Mouse (Mus musculus) heart, embryonic 10.5 days (tissue): Measurements from ENCODE around the gene Il2ra. TPM values are rescaled to one million over a fixed set of nuclear protein-coding genes. Genes with fewer than 3 reads are reported as not detected.

Experiments
- DNase-seq: peaks from one replicate; pipeline ENCODE4 v3.0.0-alpha.2; 2017; ENCODE audit warnings: low spot score
- H3K27ac ChIP-seq: fragments of 300-500 bp; sonication (generic); 2 replicates; pipeline ENCODE4 v1.5.1; 2016; ENCODE audit warnings: mild to moderate bottlenecking
- H3K27me3 ChIP-seq: fragments of 300-500 bp; sonication (generic); 2 replicates; pipeline ENCODE4 v1.6.1; 2016; ENCODE audit warnings: mild to moderate bottlenecking; ENCODE audit not compliant: poor library complexity, insufficient read depth, severe bottlenecking
- H3K36me3 ChIP-seq: fragments of 300-500 bp; sonication (generic); 2 replicates; pipeline ENCODE4 v1.6.1; 2016; ENCODE audit warnings: mild to moderate bottlenecking, moderate library complexity
- H3K4me1 ChIP-seq: fragments of 300-500 bp; sonication (generic); 2 replicates; pipeline ENCODE4 v1.6.1; 2016; ENCODE audit warnings: mild to moderate bottlenecking
- H3K4me3 ChIP-seq: fragments of 300-500 bp; sonication (generic); 2 replicates; pipeline ENCODE4 v1.5.1; 2016; ENCODE audit warnings: mild to moderate bottlenecking, moderate library complexity
- H3K9me3 ChIP-seq: fragments of 300-500 bp; sonication (generic); 2 replicates; pipeline ENCODE4 v1.6.1; 2016; ENCODE audit warnings: mild to moderate bottlenecking, moderate library complexity
- WGBS: fragments of 180-500 bp; shearing (Covaris S2); methylation state at CpG from one replicate; pipeline ENCODE4 v1.1.7; 2016; 5-methylcytosine and 5-hydroxymethylcytosine counted together
- polyA plus RNA-seq: library from polyadenylated mRNA; unstranded; fragments of >200 nt; fragmentation: Nextera tagmentation; extraction: Ambion mirVana; gene quantifications from 2 replicates; pipeline ENCODE4 v1.2.1, GENCODE M21; 2016

Il2ra gene
- polyA plus RNA-seq, 1 experiment from 2014 or later: not detected

DNA sequence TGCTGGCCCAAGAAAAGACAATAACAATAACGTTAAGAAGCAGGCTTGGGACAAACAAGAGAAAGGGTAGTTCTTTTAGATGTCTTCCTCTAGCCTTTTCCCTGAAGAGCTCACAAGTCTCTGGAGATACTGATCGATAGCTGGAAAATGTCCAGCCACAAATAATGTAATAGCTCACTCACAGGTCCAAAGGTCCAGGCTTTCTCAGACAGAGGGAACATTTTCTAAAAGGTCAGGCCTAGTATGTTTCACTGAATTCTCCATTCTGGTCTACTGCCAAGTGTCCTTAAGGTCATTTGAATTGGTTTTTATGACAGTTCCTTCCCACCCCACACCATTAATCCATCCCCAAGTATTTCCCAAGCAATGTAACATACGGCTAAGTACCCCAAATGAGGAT is 70.4 kb downstream of the Il2ra start:
- H3K4me1 ChIP-seq: no peaks in the 10 kb centered on the region
- no peak overlapping the region for H3K27ac ChIP-seq
- 0 out of 2 replicates have a peak, but pooled peaks cover 3% of the 10 kb centered on the region for H3K27me3 ChIP-seq
- no peaks in the 10 kb centered on the region for H3K36me3 ChIP-seq
- 69% methylated on average over 3 of the region's 3 CpGs for WGBS
- DNase-seq: no peak
- no peaks in the 10 kb centered on the region for H3K9me3 ChIP-seq
- no peak overlapping the region for H3K4me3 ChIP-seq

DNA sequence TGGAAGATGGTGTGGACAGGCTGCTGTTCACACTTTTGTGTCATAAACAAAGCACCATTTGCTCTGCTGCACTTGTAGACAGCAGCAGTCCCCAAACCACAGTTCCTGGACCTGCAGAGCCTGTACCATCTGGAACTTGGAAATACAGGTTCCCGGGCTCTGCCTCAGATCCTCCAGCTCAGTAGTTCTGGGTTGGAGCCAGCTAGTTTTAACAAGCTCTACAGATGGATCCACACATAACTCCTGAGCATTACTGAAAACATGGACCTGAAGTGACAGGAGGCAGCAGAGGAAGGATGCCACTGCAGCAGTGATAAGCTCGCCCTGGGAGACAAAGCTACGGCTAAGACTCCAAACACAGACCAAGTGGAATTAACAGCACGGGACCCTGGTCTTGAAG is 71.9 kb downstream of the Il2ra start:
- H3K4me3 ChIP-seq: no peak overlapping the region
- no peak overlapping the region for H3K27ac ChIP-seq
- H3K36me3 ChIP-seq: no peaks in the 10 kb centered on the region
- no peaks in the 10 kb centered on the region for H3K4me1 ChIP-seq
- 58% methylated on average over 4 of the region's 4 CpGs for WGBS
- H3K9me3 ChIP-seq: no peaks in the 10 kb centered on the region
- no peaks in the 10 kb centered on the region for H3K27me3 ChIP-seq
- no peak for DNase-seq

DNA sequence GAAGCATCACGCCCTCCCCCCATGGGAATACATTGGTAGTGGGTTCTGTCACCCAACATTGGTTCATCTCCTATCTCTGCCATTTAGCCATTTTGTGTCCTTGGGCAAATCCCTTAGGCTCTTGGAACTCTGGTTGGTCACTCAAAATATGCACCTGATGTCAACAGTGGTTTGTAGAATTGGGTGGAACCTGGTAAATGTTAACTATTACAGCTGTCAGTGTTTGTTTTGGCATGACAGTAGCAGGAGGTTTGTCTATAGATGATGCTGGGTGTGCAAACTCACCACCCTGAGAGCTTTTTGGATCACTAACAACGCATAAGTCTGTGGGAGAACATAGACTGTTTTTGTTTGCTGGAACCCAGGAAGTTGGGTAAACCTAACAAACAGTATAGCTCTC is 76.0 kb downstream of the Il2ra start:
- no peaks in the 10 kb centered on the region for H3K27me3 ChIP-seq
- no peak overlapping the region for H3K27ac ChIP-seq
- DNase-seq: no peak
- no peaks in the 10 kb centered on the region for H3K4me1 ChIP-seq
- no peaks in the 10 kb centered on the region for H3K9me3 ChIP-seq
- 85% methylated on average over 2 of the region's 2 CpGs for WGBS
- no peaks in the 10 kb centered on the region for H3K36me3 ChIP-seq
- no peak overlapping the region for H3K4me3 ChIP-seq

DNA sequence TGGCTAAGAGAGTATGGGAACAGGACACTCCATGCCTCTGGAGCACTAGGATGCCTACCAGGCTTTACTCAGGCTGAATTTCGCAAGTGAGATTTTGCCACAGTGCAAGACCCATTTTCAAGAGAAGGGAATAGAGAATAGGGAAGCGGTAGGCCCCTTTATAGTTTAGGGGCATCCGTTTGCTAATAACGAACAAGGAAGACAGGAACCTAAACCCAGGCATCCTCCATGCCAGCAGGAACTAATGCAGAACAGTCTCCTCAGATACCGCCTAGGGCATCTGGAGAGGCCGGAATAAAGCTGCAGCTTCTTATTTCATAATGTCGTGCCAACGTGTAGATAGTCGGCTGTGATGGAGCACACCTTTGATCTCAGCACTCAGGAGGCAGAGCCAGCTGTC is 80.0 kb downstream of the Il2ra start:
- Histone ChIP-seq H3K4me1 (no peaks in the 10 kb centered on the region), H3K27ac (no peak overlapping the region), H3K36me3 (no peaks in the 10 kb centered on the region), H3K27me3 (no peaks in the 10 kb centered on the region), H3K4me3 (no peak overlapping the region), H3K9me3 (no peaks in the 10 kb centered on the region)
- DNase-seq: no peak
- WGBS: 82% methylated on average over 9 of the region's 9 CpGs

DNA sequence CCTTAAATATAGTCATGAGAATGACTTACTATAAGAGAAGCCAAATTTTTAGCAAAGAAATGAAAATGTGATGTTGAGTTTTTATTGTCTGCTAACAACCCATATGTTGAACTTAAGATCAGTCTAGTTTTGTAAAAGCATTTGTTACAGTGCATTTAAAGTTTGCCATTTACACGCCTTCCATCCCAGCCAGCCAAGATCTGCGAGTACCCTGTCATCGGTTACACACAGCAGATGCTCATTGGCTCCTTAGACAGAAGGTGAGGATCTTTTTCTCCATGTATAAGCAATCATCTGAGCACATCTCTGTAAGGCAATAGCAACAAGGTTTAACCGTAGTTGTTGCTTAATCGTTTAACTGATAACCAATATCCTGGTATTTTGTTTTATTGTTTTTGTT is 85.0 kb downstream of the Il2ra start:
- Histone ChIP-seq H3K27ac (no peak overlapping the region), H3K27me3 (no peaks in the 10 kb centered on the region), H3K4me1 (no peaks in the 10 kb centered on the region), H3K9me3 (no peaks in the 10 kb centered on the region), H3K36me3 (no peaks in the 10 kb centered on the region), H3K4me3 (no peak overlapping the region)
- WGBS: 87% methylated on average over 5 of the region's 5 CpGs
- DNase-seq: no peak

DNA sequence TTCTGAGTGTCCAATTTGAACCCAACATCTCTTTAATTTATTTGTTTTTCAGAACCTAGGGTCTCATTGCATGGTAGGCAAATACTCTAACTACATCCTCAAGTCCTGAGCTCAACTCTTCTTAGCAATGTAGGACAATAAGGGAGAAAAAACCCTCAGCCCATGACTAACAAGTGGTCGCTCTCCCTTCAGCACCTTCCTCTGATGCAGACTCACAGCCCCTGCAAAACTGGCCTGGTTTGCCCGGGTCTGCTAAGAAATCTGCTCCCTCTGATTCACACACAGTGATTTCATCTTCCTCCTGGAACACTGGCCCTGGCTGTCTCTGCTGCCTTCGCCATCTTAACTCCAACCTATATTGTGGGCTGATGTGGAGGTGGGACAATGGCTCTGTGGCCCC is 86.5 kb downstream of the Il2ra start:
- Histone ChIP-seq H3K36me3 (no peaks in the 10 kb centered on the region), H3K9me3 (no peaks in the 10 kb centered on the region)
- no peak for DNase-seq

DNA sequence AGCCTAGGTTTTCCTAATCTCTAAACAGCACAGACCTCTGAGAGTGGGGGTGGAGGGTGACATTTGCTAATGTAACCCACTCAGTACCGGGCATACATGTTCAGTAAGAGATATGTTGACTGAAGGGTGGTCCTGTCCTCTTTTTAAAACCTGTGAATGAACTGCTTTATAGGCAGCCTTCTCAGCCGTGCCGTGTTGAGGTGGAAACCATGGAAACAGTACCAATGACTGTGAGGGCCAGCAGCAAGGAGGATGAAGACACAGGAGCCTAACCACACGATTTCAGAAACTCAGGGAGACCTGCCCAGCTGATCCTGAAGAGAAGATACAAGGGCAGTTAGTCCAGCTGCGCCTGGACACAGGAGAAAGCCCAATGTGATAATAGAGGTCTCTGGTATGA is 90.4 kb downstream of the Il2ra start:
- no peaks in the 10 kb centered on the region for H3K27me3 ChIP-seq
- 0 out of 2 replicates have a peak, but pooled peaks cover 2% of the 10 kb centered on the region for H3K36me3 ChIP-seq
- 66% methylated on average over 5 of the region's 5 CpGs for WGBS
- no peak overlapping the region for H3K4me3 ChIP-seq
- H3K9me3 ChIP-seq: no peaks in the 10 kb centered on the region
- no peaks in the 10 kb centered on the region for H3K4me1 ChIP-seq
- no peak for DNase-seq
- no peak overlapping the region for H3K27ac ChIP-seq

More for the DNA sequence above, 86.5 kb downstream of the Il2ra start:
- Histone ChIP-seq H3K4me1 (no peaks in the 10 kb centered on the region), H3K27me3 (no peaks in the 10 kb centered on the region), H3K27ac (no peak overlapping the region), H3K4me3 (no peak overlapping the region)
- 41% methylated on average over 3 of the region's 3 CpGs for WGBS

DNA sequence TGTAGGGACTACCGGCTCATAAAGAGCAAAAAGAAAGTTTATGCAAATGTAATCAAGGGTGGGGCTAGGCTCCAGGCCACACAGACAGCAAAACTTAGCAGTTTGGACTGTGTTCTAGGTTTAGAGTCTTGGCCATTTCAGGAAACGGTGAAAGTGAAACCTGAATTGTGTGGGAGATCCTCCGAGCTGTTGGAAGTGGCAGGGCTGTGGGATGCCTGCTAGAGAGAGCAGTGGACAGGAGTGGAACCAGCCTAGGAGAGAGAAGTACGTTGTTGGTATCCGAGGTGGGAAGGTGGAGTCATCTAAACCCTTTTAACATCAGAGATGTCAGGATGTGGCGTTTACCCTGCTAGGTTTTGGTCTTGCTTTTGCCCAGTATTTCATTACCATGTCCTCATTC is 93.2 kb downstream of the Il2ra start:
- H3K4me3 ChIP-seq: no peak overlapping the region
- no peaks in the 10 kb centered on the region for H3K27me3 ChIP-seq
- H3K9me3 ChIP-seq: no peaks in the 10 kb centered on the region
- H3K4me1 ChIP-seq: no peaks in the 10 kb centered on the region
- 76% methylated on average over 6 of the region's 6 CpGs for WGBS
- no peak overlapping the region for H3K27ac ChIP-seq
- peaks cover 28% of the 10 kb centered on the region for H3K36me3 ChIP-seq
- DNase-seq: no peak

DNA sequence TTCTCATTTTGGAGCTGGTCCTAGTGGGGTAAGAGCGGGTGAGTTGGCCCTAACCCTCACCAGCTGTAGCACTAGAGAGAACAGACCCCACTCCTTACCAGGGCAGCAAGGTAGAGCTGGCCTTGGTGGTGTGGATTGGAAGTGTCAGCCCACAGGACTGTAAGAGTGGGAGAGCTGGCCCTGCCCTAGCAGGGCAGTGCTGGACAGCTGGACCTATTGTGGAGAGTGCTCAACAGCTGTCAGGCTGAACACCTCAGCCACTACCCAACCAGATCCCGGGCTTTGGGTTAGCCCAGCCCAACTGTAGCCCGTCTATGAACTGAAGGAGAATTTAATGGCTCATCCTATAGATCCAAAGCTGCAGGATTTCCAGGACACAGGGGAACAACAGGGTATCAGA is 96.2 kb downstream of the Il2ra start:
- peaks cover 57% of the 10 kb centered on the region for H3K36me3 ChIP-seq
- 92% methylated on average over 3 of the region's 3 CpGs for WGBS
- no peak for DNase-seq

DNA sequence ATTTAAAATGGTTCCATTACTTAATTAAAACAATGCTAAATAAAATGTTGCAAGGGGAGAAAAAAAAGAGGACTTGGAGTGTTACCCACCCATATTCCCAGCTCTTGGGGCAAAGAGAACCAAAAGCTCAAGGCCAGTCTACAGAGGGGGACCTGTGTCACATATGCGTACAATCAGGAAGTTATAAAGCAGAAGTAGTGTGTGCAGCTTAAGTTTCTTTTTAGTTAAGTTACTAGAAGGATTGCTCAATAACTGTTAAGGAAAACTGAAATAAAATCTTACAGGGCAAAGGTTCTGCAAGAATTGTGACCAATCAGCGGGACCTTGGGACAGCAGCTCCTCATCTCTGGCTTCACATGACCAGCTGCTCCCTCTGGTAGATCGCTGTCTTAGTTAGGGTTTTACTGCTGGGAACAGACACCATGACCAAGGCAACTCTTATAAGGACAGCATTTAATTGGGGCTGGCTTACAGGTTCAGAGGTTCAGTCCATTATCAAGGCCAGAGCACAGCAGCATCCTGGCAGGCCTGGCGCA is 97.0 kb downstream of the Il2ra start:
- H3K36me3 ChIP-seq: peaks cover 65% of the 10 kb centered on the region
- 95% methylated on average over 4 of the region's 4 CpGs for WGBS
- no peak overlapping the region for H3K4me3 ChIP-seq
- no peak for DNase-seq
- no peaks in the 10 kb centered on the region for H3K9me3 ChIP-seq
- no peaks in the 10 kb centered on the region for H3K4me1 ChIP-seq
- no peaks in the 10 kb centered on the region for H3K27me3 ChIP-seq
- H3K27ac ChIP-seq: no peak overlapping the region

More for the DNA sequence above, 96.2 kb downstream of the Il2ra start:
- Histone ChIP-seq H3K27ac (no peak overlapping the region), H3K4me3 (no peak overlapping the region), H3K9me3 (no peaks in the 10 kb centered on the region), H3K4me1 (no peaks in the 10 kb centered on the region), H3K27me3 (no peaks in the 10 kb centered on the region)

Other genes with a start within 250 kb of the Il2ra start
- 12.7 and 20.5 TPM in 2 replicates for gene Pfkfb3, start 88.7 kb upstream of the Il2ra start, polyA plus RNA-seq
- gene Rbm17, start 38.7 kb upstream of the Il2ra start, polyA plus RNA-seq: 107 and 146 TPM in 2 replicates
- gene Gm17490, start 16.5 kb upstream of the Il2ra start, polyA plus RNA-seq: not detected in 2 replicates
- gene Il15ra, start 62.5 kb downstream of the Il2ra start, polyA plus RNA-seq: 5.1 and 6.3 TPM in 2 replicates
- gene Fbh1, start 134.8 kb downstream of the Il2ra start, polyA plus RNA-seq: 102 and 127 TPM in 2 replicates
- 37.9 and 38.5 TPM in 2 replicates for gene Ankrd16, start 135.1 kb downstream of the Il2ra start, polyA plus RNA-seq